Mouse (Mus musculus) hindbrain, embryonic 14.5 days (tissue): ENCODE measurements around the gene Prorsd1. TPM values are rescaled to one million over a fixed set of nuclear protein-coding genes. Genes with fewer than 3 reads are reported as not detected.

Experiments used
- ATAC-seq: fragments of 200-750 bp; cut with Nextera tagmentation; 2 replicates; pipeline ENCODE4 v1.8.0; 2017; ENCODE audit warnings: moderate number of reproducible peaks, mild to moderate bottlenecking, moderate TSS enrichment, moderate library complexity; ENCODE audit not compliant: low FRiP score
- DNase-seq: peaks from one replicate; pipeline ENCODE4 v3.0.0-alpha.2; 2015; ENCODE audit warnings: low spot score
- H3K27ac ChIP-seq: fragments of 300-500 bp; sonication (generic); 2 replicates; pipeline ENCODE4 v1.5.1; 2014; ENCODE audit warnings: mild to moderate bottlenecking, moderate library complexity
- H3K27me3 ChIP-seq: fragments of 300-500 bp; sonication (generic); 2 replicates; pipeline ENCODE4 v1.6.1; 2014; ENCODE audit warnings: mild to moderate bottlenecking, low read length, mixed read lengths; ENCODE audit not compliant: control insufficient read depth, insufficient read depth
- H3K36me3 ChIP-seq: fragments of 300-500 bp; sonication (generic); replicated peaks from 2 replicates; pipeline ENCODE4 v1.6.1; 2014; ENCODE audit not compliant: control insufficient read depth, insufficient read depth
- H3K4me1 ChIP-seq: fragments of 300-500 bp; sonication (generic); replicated peaks from 2 replicates; pipeline ENCODE4 v1.6.1; 2014; ENCODE audit warnings: antibody characterized with exemption, low read length, mixed read lengths; ENCODE audit not compliant: control insufficient read depth, insufficient read depth
- H3K4me2 ChIP-seq: fragments of 300-500 bp; sonication (generic); replicated peaks from 2 replicates; pipeline ENCODE4 v1.6.1; 2014; ENCODE audit warnings: mild to moderate bottlenecking, moderate library complexity
- H3K4me3 ChIP-seq: fragments of 300-500 bp; sonication (generic); replicated peaks from 2 replicates; pipeline ENCODE4 v1.5.1; 2014; ENCODE audit warnings: mild to moderate bottlenecking, low read length
- H3K9ac ChIP-seq: fragments of 300-500 bp; sonication (generic); 2 replicates; pipeline ENCODE4 v1.6.1; 2014
- H3K9me3 ChIP-seq: fragments of 300-500 bp; sonication (generic); 2 replicates; pipeline ENCODE4 v1.6.1; 2016; ENCODE audit warnings: low read length; ENCODE audit not compliant: control insufficient read depth
- WGBS: fragments of 180-500 bp; shearing (Covaris S2); extraction: QIAGEN DNeasy Blood & Tissue Kit; methylation state at CpG from one replicate; pipeline ENCODE4 v1.1.7; 2014; 5-methylcytosine and 5-hydroxymethylcytosine counted together
- polyA plus RNA-seq: library from polyadenylated mRNA; unstranded; fragments of >200 nt; fragmentation: Nextera tagmentation; extraction: Ambion mirVana; gene quantifications from 2 replicates; pipeline ENCODE4 v1.2.1, GENCODE M21; 2014

Gene Prorsd1
- polyA plus RNA-seq = 11.5 and 15.4 TPM in 2 replicates

- peak; percentile 83 for DNase-seq
- ATAC-seq = peak; percentile 98
- H3K36me3 ChIP-seq = peaks cover 18% of the 10 kb centered on the region
- peak within 1 kb of the TSS; percentile 47 for H3K4me2 ChIP-seq
- H3K27me3 ChIP-seq = no peaks in the 10 kb centered on the region
- peak within 1 kb of the TSS; percentile 54 for H3K9ac ChIP-seq
- peak within 1 kb of the TSS; percentile 43 for H3K4me3 ChIP-seq
- no peaks in the 10 kb centered on the region for H3K9me3 ChIP-seq
- no peaks in the 10 kb centered on the region for H3K4me1 ChIP-seq
- WGBS = 3% methylated on average over 40 of the region's 40 CpGs
- peak within 1 kb of the TSS; percentile 66; the same call in 1 of the 2 replicates for H3K27ac ChIP-seq
Observed at GRCm38 (mm10) chr11:29514682-29515412, at the start of gene Prorsd1. Gene Prorsd1, minus strand, starts transcription at chr11:29515033.

GRCm38 (mm10) chr11:29563406-29563805 lies 48.6 kb upstream of the Prorsd1 start:
- Histone ChIP-seq H3K36me3 (no peaks in the 10 kb centered on the region), H3K9me3 (no peaks in the 10 kb centered on the region), H3K27ac (no peak overlapping the region), H3K4me1 (no peaks in the 10 kb centered on the region), H3K27me3 (no peaks in the 10 kb centered on the region), H3K4me2 (no peak overlapping the region), H3K9ac (no peak overlapping the region), H3K4me3 (no peak overlapping the region)
- no peak for ATAC-seq
- no peak for DNase-seq
- WGBS = 87% methylated on average over 2 of the region's 2 CpGs

- Histone ChIP-seq H3K9me3 (no peaks in the 10 kb centered on the region), H3K4me2 (no peak overlapping the region), H3K27ac (no peak overlapping the region), H3K36me3 (no peaks in the 10 kb centered on the region), H3K4me3 (no peak overlapping the region), H3K27me3 (no peaks in the 10 kb centered on the region), H3K9ac (no peak overlapping the region), H3K4me1 (no peaks in the 10 kb centered on the region)
- ATAC-seq (no peak), DNase-seq (no peak)
- 91% methylated on average over 3 of the region's 3 CpGs for WGBS
Observed at GRCm38 (mm10) chr11:29560990-29561389, 46.2 kb upstream of the Prorsd1 start.

GRCm38 (mm10) chr11:29560452-29560851 lies 45.6 kb upstream of the Prorsd1 start:
- H3K27ac ChIP-seq = no peak overlapping the region
- H3K36me3 ChIP-seq = no peaks in the 10 kb centered on the region
- no peak overlapping the region for H3K4me3 ChIP-seq
- H3K27me3 ChIP-seq = no peaks in the 10 kb centered on the region
- ATAC-seq = no peak
- no peaks in the 10 kb centered on the region for H3K4me1 ChIP-seq
- H3K9me3 ChIP-seq = no peaks in the 10 kb centered on the region
- 88% methylated on average over 9 of the region's 9 CpGs for WGBS
- no peak overlapping the region for H3K4me2 ChIP-seq
- DNase-seq = no peak
- H3K9ac ChIP-seq = no peak overlapping the region

- peaks cover 16% of the 10 kb centered on the region for H3K4me1 ChIP-seq
- peaks cover 24% of the 10 kb centered on the region for H3K36me3 ChIP-seq
- ATAC-seq = no peak
- H3K9ac ChIP-seq = no peak overlapping the region
- DNase-seq = no peak
- no peaks in the 10 kb centered on the region for H3K9me3 ChIP-seq
- no peak overlapping the region for H3K4me3 ChIP-seq
- H3K4me2 ChIP-seq = no peak overlapping the region
- H3K27me3 ChIP-seq = no peaks in the 10 kb centered on the region
- no peak overlapping the region for H3K27ac ChIP-seq
- WGBS = 96% methylated on average over 1 of the region's 1 CpGs
Observed at GRCm38 (mm10) chr11:29549425-29549778, 34.6 kb upstream of the Prorsd1 start.

GRCm38 (mm10) chr11:29548504-29549424 lies 33.9 kb upstream of the Prorsd1 start:
- peak overlapping the region; percentile 88 for H3K4me2 ChIP-seq
- H3K9me3 ChIP-seq = no peaks in the 10 kb centered on the region
- peaks cover 31% of the 10 kb centered on the region for H3K36me3 ChIP-seq
- ATAC-seq = no peak
- DNase-seq = no peak
- H3K4me3 ChIP-seq = peak overlapping the region; percentile 76
- no peaks in the 10 kb centered on the region for H3K27me3 ChIP-seq
- peaks cover 16% of the 10 kb centered on the region for H3K4me1 ChIP-seq
- H3K27ac ChIP-seq = peak overlapping the region; percentile 88
- 27% methylated on average over 23 of the region's 23 CpGs for WGBS
- H3K9ac ChIP-seq = peak overlapping the region; percentile 92

GRCm38 (mm10) chr11:29547752-29548503 lies 33.1 kb upstream of the Prorsd1 start, which contains the start of the genes Clhc1 and Rps27a:
Gene Clhc1, plus strand, starts transcription at chr11:29547950.
Gene Rps27a, minus strand, starts transcription at chr11:29548109.
- peak; percentile 96 for DNase-seq
- Histone ChIP-seq H3K27me3 (no peaks in the 10 kb centered on the region), H3K4me3 (peak within 1 kb of the TSS; percentile 76), H3K9me3 (no peaks in the 10 kb centered on the region), H3K4me1 (peaks cover 16% of the 10 kb centered on the region), H3K36me3 (peaks cover 39% of the 10 kb centered on the region), H3K9ac (peak within 1 kb of the TSS; percentile 92), H3K27ac (peak within 1 kb of the TSS; percentile 88), H3K4me2 (peak within 1 kb of the TSS; percentile 88)
- WGBS = under 1% methylated on average over 46 of the region's 46 CpGs
- peak; percentile 98 for ATAC-seq

GRCm38 (mm10) chr11:29547249-29547751 lies 32.5 kb upstream of the Prorsd1 start:
- WGBS = under 1% methylated on average over 27 of the region's 27 CpGs
- ATAC-seq = peak; percentile 28; the same call in 1 of the 2 replicates
- Histone ChIP-seq H3K4me2 (peak overlapping the region; percentile 88), H3K9ac (peak overlapping the region; percentile 92), H3K27me3 (no peaks in the 10 kb centered on the region), H3K9me3 (no peaks in the 10 kb centered on the region), H3K4me3 (peak overlapping the region; percentile 76), H3K27ac (peak overlapping the region; percentile 88), H3K36me3 (peaks cover 45% of the 10 kb centered on the region), H3K4me1 (peaks cover 16% of the 10 kb centered on the region)
- DNase-seq = no peak
